Mouse (Mus musculus) ES-E14 (cell line): ENCODE results near the gene Rcc1.

Experiments used
- CHD2 ChIP-seq: IDR thresholded peaks from 2 replicates; pipeline ENCODE4 v1.6.1; 2014; ENCODE audit warnings: mild to moderate bottlenecking, low read depth, low read length, inconsistent platforms
- HCFC1 ChIP-seq: IDR thresholded peaks from 2 replicates; pipeline ENCODE4 v1.6.1; 2012; ENCODE audit warnings: low read length, inconsistent platforms, borderline replicate concordance; ENCODE audit not compliant: insufficient read depth
- MAFK ChIP-seq: IDR thresholded peaks from 2 replicates; pipeline ENCODE4 v1.6.1; 2014; ENCODE audit warnings: mild to moderate bottlenecking, low read depth, low read length, inconsistent platforms; ENCODE audit not compliant: insufficient read depth
- ZC3H11A ChIP-seq: IDR thresholded peaks from 2 replicates; pipeline ENCODE4 v1.6.1; 2012; ENCODE audit warnings: low read depth, mild to moderate bottlenecking, inconsistent platforms, low read length, borderline replicate concordance

- TF ChIP-seq MAFK = no peak
- TF ChIP-seq CHD2 = no peak
- TF ChIP-seq ZC3H11A = no peak
- no peak for TF ChIP-seq HCFC1
Measured at GRCm38 (mm10) chr4:132309849-132310472, 43.4 kb downstream of the Rcc1 start.
